Mouse (Mus musculus): Measurements from ENCODE around the gene Cct2.

- TF ChIP-seq POLR2A (IDR thresholded peaks at IDR 0.05; ENCODE audit: low read depth, low read length) (no peak), CTCF (conservative IDR thresholded peaks at IDR 0.05; ENCODE audit: insufficient read depth, insufficient read length, low read depth, low read length) (no peak)
Observed at GRCm38 (mm10) chr10:117049253-117049652, 14.4 kb downstream of the Cct2 start.
